Mouse (Mus musculus) embryonic stem cell, embryonic (primary cell): Measurements from ENCODE around the gene Filip1.

Experiments used
- CTCF ChIA-PET, 4 experiments: fragments of 300-600 bp in 2 of 4; fragments of 350-600 bp in 2 of 4; sonication (Branson Sonifier 250); formaldehyde crosslinking; loops; one replicate each; lab custom pipeline; 2022; ENCODE audit warnings: inconsistent platforms in 2 of 4; lab: Charles Lee
- POLR2A ChIA-PET, 4 experiments: fragments of 300-600 bp in 2 of 4; fragments of 350-600 bp in 2 of 4; sonication (Branson Sonifier 250); formaldehyde crosslinking; loops; one replicate each; lab custom pipeline; 2022; ENCODE audit warnings: antibody characterized with exemption in 4 of 4, inconsistent platforms in 1 of 4; lab: Charles Lee

Filip1 gene

DNA sequence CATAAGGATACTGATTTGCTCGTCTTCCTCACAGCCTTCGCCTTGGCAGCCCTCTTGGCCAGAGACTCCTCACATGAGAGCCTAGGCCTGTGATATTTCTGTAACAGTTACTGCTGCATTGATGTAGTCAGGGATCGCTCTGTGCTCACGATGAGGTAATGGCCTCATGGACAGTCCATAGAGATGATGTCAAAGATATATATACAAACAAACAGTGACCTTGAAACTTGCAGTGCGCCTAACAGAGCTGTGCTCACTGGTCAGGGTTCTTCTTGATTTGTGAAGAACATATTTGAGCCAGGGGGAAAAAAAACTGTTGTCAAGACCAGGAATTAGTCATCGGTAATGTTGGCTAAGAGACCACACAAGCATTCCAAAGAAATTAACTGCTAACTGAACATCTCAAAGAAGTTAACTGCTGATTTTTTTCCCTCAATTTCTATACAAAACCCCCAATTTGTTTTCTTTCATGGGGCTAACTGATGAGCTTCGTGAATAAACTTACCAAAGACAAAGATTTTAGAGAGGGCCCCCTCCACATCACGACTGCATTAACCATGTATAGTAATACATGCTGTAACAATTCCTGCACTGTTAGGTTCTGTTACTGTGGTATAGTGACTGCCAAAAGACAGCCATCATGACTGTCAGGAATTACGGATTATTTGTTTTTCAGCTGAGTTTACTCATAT, 86.0 kb downstream of the Filip1 start:
- POLR2A ChIA-PET = no interaction called here
- CTCF ChIA-PET = no interaction called here

DNA sequence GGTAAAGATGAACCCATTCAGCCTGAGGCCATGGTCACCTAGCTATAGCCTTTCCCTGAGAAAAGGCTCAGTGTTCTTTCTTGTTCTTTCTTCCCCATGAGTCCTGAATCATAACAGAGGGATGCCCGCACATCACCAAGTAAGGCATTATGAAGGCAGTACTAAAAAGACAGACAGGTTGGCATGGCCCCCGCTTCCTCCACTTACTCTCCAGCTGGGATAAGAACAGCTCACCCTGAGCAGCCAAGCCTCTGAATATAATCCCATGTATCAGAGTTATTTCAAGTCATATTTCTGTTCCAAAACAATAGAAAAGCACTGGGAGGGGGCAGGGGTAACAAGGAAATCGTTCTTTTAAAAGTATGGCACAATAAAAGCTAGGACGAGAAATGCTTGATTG, 86.7 kb downstream of the Filip1 start:
- CTCF ChIA-PET = no interaction called here

GRCm38 (mm10) chr9:79923262-79923661, 89.4 kb downstream of the Filip1 start:
- ChIA-PET CTCF (no interaction called here), POLR2A (interaction anchor here in 1 of 4 experiments (0.8 kb wide), 1 partner anchor 151 kb away, joined by 3 read pairs; no protein-coding TSS in a partner anchor)

More for the DNA sequence above, 86.7 kb downstream of the Filip1 start:
- POLR2A ChIA-PET = no interaction called here

DNA sequence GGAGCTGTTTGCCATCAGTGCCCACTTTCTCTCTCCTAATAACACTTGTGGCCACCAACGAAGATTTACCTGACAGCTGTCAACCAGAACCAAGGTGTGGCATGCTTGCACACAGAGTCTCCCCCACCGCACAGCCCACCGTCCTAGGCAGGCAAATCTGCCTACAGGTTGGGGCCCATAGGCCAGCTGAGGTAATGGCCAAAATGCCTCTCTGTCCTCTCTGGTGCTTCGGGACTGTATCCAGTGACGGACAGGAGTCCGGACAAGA, 90.2 kb downstream of the Filip1 start:
- ChIA-PET CTCF (no interaction called here), POLR2A (no interaction called here)

DNA sequence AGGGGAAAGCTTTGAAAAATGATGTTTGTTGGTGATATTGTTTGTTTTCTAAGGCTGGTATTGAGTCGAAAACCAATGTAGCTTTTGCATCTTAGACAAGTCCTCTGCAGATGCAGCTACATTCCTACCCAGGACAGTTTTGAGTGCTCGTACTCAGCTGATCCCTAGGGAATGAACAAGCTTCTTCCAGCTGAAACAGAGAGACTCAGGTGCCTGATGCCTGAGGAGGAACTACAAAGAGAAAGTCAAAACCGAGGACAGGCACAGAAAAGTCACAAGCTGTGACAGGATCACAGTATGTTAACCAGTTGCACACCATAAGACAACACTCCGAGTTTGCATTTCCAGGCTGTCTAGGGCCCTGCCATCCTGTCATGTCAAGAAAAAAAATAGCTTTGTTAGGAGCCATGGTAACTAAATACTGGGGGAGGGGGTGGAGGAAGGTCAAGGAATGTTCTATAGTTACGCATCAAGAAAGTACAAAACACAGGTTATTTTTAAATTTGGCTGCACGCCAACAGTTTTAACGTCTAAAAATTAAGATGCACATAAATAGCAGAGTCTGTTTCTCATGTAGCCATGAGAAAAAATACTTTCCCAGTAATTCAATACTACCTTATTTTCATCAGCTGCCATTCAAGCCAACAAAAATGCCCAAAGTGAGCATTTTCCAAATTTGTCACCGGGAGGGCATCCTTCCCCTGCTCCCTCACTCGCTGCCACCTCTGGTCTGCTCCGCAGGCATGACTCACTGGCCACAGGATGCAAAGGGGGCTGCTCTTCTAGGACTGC, 90.8 kb downstream of the Filip1 start:
- POLR2A ChIA-PET = no interaction called here
- CTCF ChIA-PET = no interaction called here

GRCm38 (mm10) chr9:79920540-79920933, 92.1 kb downstream of the Filip1 start:
- ChIA-PET CTCF (no interaction called here), POLR2A (no interaction called here)

DNA sequence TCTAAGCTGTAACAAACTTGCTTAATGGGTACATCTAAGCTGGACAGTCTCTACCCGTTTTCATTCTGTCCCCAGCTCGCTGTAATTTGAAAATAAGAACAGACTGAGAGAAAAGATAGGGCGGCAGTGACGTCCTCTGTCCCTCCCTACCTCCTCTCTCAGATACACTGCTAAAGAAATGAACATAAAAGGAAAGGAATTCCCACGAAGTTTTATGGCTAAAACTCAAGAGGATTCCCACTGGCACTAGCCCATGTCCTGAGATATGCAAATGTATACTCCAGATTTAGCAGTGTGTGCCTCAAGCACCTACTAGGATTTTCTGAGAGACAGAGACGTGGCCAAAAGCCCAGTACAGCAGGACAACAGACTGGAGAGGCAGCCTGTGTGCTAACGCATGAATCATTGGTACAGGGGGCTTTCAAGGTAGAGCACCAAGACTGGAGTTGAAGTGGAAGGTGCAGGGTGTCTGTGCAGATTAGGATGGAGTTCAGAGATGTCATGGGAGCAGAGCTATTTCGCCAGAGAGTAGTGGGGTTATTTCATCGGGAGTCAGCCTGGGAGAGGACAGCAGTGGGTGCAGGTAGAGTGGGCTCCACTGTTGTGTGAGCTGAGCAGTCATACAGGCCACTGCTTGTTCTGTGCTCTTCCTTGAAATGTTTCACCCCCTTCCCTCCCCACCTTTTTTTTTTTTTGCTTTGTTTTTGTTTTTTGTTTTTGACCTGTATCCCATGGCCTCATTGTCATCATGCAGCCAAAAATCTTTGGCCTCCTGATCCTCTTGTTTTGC, 92.7 kb downstream of the Filip1 start:
- POLR2A ChIA-PET = no interaction called here
- CTCF ChIA-PET = no interaction called here

GRCm38 (mm10) chr9:79919303-79919721, 93.3 kb downstream of the Filip1 start:
- ChIA-PET CTCF (no interaction called here), POLR2A (no interaction called here)

GRCm38 (mm10) chr9:79918325-79919117, 94.1 kb downstream of the Filip1 start:
- ChIA-PET CTCF (no interaction called here), POLR2A (no interaction called here)

DNA sequence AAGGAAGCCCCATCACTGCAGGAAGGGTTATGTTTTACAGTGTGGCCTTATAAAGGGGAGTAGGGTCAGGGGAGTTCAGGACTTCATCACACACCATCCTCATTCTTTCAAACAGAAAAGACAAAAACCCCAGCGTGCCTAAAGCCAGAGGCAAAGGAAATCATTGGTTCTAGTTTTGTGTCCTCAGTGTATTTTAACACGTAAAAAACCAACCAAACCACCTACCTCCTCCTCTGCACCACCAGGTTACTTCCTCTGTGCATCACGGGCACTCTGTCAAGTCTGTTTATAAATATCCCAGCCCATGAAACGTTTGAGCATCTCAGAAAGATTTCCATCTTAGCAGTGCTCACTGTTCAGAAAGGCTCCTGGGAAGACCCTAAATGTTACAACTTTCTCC, 98.4 kb downstream of the Filip1 start:
- ChIA-PET POLR2A (no interaction called here), CTCF (no interaction called here)

- ChIA-PET POLR2A (interaction anchor here in 1 of 4 experiments (0.9 kb wide), 1 partner anchor 161 kb away, joined by 3 read pairs; no protein-coding TSS in a partner anchor), CTCF (no interaction called here)
Measured at GRCm38 (mm10) chr9:79912971-79913370, 99.7 kb downstream of the Filip1 start.

DNA sequence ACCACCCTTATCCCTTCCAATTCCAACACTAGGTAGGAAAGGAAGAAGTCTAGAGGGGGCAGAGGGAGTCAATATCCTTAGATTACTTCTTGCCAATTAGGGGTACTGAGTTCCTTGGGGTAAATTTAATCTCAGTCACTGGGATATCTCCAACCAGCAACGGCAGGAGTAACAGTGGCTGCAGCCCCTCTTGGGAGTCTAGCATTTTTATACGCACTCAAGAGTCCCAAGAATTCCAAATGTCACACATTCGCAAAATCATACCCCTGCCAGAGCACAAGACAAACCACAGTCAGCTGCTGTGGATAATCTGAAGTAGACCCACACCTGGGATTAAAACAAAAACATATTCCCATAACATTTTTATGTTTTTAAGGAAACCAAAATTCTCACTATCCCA, 102.5 kb downstream of the Filip1 start:
- CTCF ChIA-PET = no interaction called here
- POLR2A ChIA-PET = no interaction called here

GRCm38 (mm10) chr9:79898815-79899214, 113.8 kb downstream of the Filip1 start:
- ChIA-PET CTCF (no interaction called here), POLR2A (no interaction called here)

DNA sequence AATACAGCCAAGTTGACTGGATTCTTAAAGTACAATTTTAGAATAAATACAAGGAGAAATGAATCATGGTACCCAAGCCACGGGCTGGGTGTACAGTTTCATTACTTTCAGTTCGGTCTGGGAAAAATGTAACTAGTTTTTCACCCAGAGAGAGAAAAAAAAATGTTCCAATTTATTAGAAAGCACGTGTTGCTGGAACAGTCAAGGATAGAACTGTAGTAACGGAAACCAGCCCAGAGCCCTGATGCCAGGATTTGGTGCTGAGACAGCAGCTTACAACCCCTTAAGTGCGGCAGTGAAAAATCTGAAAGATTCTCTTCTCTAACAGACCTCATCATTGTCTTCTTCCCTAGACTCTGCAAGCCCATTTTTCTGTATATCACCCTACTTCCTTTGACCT, 118.0 kb downstream of the Filip1 start:
- CTCF ChIA-PET = interaction anchor here in 1 of 4 experiments (0.5 to 0.6 kb wide), 2 partner anchors 67 to 284 kb away, joined by 3 to 7 read pairs; no protein-coding TSS in a partner anchor
- POLR2A ChIA-PET = no interaction called here

DNA sequence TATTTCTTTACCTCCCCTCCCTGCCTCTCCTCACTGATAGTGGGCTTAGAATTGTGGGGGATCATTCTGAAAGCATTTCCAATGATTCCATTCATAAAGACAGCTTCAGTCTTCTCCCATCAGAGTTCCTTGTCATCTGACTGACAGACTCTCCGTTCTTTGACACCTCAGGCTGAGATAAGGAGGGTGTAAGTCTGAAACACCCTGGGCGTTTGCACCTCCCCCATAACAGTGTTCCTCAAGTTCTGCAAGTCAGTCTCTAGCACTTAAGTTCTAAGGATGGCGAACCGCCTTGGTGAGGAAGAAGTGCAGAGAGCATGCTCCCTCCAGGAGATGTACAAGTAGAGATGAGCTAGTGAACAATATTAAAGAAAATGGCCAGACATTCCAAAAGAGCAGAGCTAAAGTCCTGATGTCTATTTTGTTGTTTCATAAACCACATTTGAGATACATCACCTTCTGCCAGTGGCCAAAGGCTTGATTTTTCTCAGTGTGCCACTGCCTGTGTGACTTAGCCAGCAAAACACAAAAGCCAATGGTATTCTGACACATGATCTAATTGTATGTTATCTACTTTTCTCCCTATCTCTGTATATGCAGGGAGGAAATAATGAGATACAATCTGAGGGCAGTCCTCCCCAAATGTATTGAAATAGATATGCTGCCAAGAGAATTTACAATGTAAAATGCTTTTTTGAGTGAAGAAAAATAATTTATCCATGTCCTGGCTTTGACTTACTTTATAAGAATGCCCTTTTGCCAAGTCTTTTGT, 118.6 kb downstream of the Filip1 start:
- POLR2A ChIA-PET = no interaction called here
- CTCF ChIA-PET = interaction anchor here in 1 of 4 experiments (0.5 to 0.6 kb wide), 2 partner anchors 67 to 284 kb away, joined by 3 to 7 read pairs; no protein-coding TSS in a partner anchor

DNA sequence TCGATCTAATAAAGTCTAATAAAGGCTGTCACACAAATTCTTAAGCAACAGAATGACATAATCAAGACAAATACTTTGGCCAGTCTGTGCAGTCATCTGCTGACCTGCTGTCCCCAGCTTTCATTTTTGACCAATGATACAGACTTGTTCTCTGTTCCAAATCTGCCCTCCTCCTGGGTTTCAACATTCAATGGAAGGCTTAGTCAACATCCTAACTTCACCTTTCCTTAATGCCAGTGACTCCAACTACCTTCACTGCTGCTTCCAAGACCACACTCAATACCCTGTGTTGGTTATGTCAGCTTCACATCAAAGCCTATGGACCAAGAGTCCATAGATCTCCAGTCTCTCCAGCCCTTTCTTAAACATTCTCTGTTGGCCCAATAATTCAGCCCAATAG, 120.5 kb downstream of the Filip1 start:
- CTCF ChIA-PET = no interaction called here
- POLR2A ChIA-PET = no interaction called here

- POLR2A ChIA-PET = no interaction called here
- CTCF ChIA-PET = interaction anchor here in 2 of 4 experiments (0.6 to 0.7 kb wide), 2 partner anchors 68 to 167 kb away, joined by 3 to 5 read pairs; no protein-coding TSS in a partner anchor
Measured at GRCm38 (mm10) chr9:79890488-79890887, 122.2 kb downstream of the Filip1 start.

- POLR2A ChIA-PET = no interaction called here
- CTCF ChIA-PET = interaction anchor here in 3 of 4 experiments (0.6 to 1.1 kb wide), 3 partner anchors 47 to 114 kb away, joined by 3 read pairs; no protein-coding TSS in a partner anchor
Measured at GRCm38 (mm10) chr9:79889132-79889531, 123.5 kb downstream of the Filip1 start.
